Mouse (Mus musculus) inflammation-experienced regulatory T-cells, adult 6 months (primary cell): ENCODE results near the gene Stk33. TPM values are rescaled to one million over a fixed set of nuclear protein-coding genes. Genes with fewer than 3 reads are reported as not detected.

Experiments
- ATAC-seq: one replicate; pipeline ENCODE4 v1.8.0; 2017
- polyA plus RNA-seq, 3 experiments: library from polyadenylated mRNA; unstranded; fragments of 100-300 nt; shearing (Covaris generic); gene quantifications; one replicate each; pipeline ENCODE4 v1.2.1; 2017

Gene Stk33
- polyA plus RNA-seq, 3 experiments from 2014 or later, result not detected

- ATAC-seq, result no peak
Observed at GRCm38 (mm10) chr7:109238724-109239123, 200.2 kb downstream of the Stk33 start.

GRCm38 (mm10) chr7:109234882-109235640, 203.8 kb downstream of the Stk33 start:
- no peak for ATAC-seq

- no peak for ATAC-seq
Observed at GRCm38 (mm10) chr7:109234476-109234875, 204.4 kb downstream of the Stk33 start.

GRCm38 (mm10) chr7:109231881-109232321, 207.0 kb downstream of the Stk33 start:
- no peak for ATAC-seq

- no peak for ATAC-seq
Observed at GRCm38 (mm10) chr7:109231307-109231706, 207.6 kb downstream of the Stk33 start.

- ATAC-seq, result no peak
Observed at GRCm38 (mm10) chr7:109230806-109231205, 208.1 kb downstream of the Stk33 start.

Other genes starting within 250 kb of the Stk33 start
- not detected for gene Trim66, start 69.1 kb upstream of the Stk33 start, polyA plus RNA-seq
- 100 to 1,000 TPM; 216 to 323 (median 255) TPM for gene Rpl27a, start 80.1 kb upstream of the Stk33 start, polyA plus RNA-seq